Mouse (Mus musculus): ENCODE results near the gene Slit3.
A peak's percentile ranks its signal among the peaks of the same experiment; 100 is the strongest.

Slit3 gene

GRCm38 (mm10) chr11:35315449-35316028, 194.5 kb downstream of the Slit3 start:
- no peak for DNase-seq

GRCm38 (mm10) chr11:35317221-35317620, 196.2 kb downstream of the Slit3 start:
- DNase-seq, result no peak

GRCm38 (mm10) chr11:35317775-35318432, 196.9 kb downstream of the Slit3 start:
- no peak for DNase-seq

GRCm38 (mm10) chr11:35318433-35319020, 197.5 kb downstream of the Slit3 start:
- DNase-seq, result no peak

GRCm38 (mm10) chr11:35320518-35320917, 199.5 kb downstream of the Slit3 start:
- DNase-seq, result no peak

GRCm38 (mm10) chr11:35324397-35324796, 203.4 kb downstream of the Slit3 start:
- no peak for DNase-seq

- no peak for DNase-seq
Observed at GRCm38 (mm10) chr11:35325131-35325995, 204.3 kb downstream of the Slit3 start.

- no peak for DNase-seq
Observed at GRCm38 (mm10) chr11:35326346-35326745, 205.3 kb downstream of the Slit3 start.

- DNase-seq, result no peak
Observed at GRCm38 (mm10) chr11:35327899-35328298, 206.9 kb downstream of the Slit3 start.

- no peak for DNase-seq
Observed at GRCm38 (mm10) chr11:35331476-35331875, 210.5 kb downstream of the Slit3 start.

- peak; percentile 79 for DNase-seq
Observed at GRCm38 (mm10) chr11:35336558-35336957, 215.5 kb downstream of the Slit3 start.

- DNase-seq, result peak; percentile 75
Observed at GRCm38 (mm10) chr11:35337493-35337892, 216.5 kb downstream of the Slit3 start.

- no peak for DNase-seq
Observed at GRCm38 (mm10) chr11:35337927-35338819, 217.1 kb downstream of the Slit3 start.

- no peak for DNase-seq
Observed at GRCm38 (mm10) chr11:35340752-35341151, 219.7 kb downstream of the Slit3 start.

GRCm38 (mm10) chr11:35342486-35342885, 221.5 kb downstream of the Slit3 start:
- no peak for DNase-seq

- DNase-seq, result no peak
Observed at GRCm38 (mm10) chr11:35345696-35346480, 224.9 kb downstream of the Slit3 start.

GRCm38 (mm10) chr11:35348099-35348498, 227.1 kb downstream of the Slit3 start:
- DNase-seq, result no peak

- DNase-seq, result no peak
Observed at GRCm38 (mm10) chr11:35350968-35351367, 229.9 kb downstream of the Slit3 start.

GRCm38 (mm10) chr11:35351376-35351775, 230.4 kb downstream of the Slit3 start:
- DNase-seq, result no peak

- DNase-seq, result no peak
Observed at GRCm38 (mm10) chr11:35355811-35356210, 234.8 kb downstream of the Slit3 start.

- no peak for DNase-seq
Observed at GRCm38 (mm10) chr11:35361071-35361470, 240.0 kb downstream of the Slit3 start.

- no peak for DNase-seq
Observed at GRCm38 (mm10) chr11:35362975-35363374, 242.0 kb downstream of the Slit3 start.

Measured in cerebellum, adult 8-10 months (tissue).